Mouse (Mus musculus): ENCODE measurements around the gene Thoc5.

GRCm38 (mm10) chr11:4963099-4963808 is 68.1 kb downstream of the Thoc5 start:
- TF ChIP-seq CTCF (IDR thresholded peaks at IDR 0.05; ENCODE audit: low read depth) (no peak), EP300 (IDR thresholded peaks at IDR 0.05; ENCODE audit: low read depth) (no peak)

Data from liver, postnatal 0 days (tissue).